Mouse (Mus musculus) CD4-positive, CD25-positive, alpha-beta regulatory T cell, adult 4 months (primary cell): ENCODE measurements around the gene Atp6v0a4. TPM values are rescaled to one million over a fixed set of nuclear protein-coding genes. Genes with fewer than 3 reads are reported as not detected.
A peak's percentile ranks its signal among the peaks of the same experiment; 100 is the strongest.

ENCODE experiments used
- ATAC-seq: one replicate; pipeline ENCODE4 v1.8.0; 2017
- polyA plus RNA-seq, 2 experiments: library from polyadenylated mRNA; unstranded; fragments of 100-300 nt; shearing (Covaris generic); gene quantifications; one replicate each; pipeline ENCODE4 v1.2.1; 2017

Atp6v0a4 gene
- polyA plus RNA-seq: not detected

DNA sequence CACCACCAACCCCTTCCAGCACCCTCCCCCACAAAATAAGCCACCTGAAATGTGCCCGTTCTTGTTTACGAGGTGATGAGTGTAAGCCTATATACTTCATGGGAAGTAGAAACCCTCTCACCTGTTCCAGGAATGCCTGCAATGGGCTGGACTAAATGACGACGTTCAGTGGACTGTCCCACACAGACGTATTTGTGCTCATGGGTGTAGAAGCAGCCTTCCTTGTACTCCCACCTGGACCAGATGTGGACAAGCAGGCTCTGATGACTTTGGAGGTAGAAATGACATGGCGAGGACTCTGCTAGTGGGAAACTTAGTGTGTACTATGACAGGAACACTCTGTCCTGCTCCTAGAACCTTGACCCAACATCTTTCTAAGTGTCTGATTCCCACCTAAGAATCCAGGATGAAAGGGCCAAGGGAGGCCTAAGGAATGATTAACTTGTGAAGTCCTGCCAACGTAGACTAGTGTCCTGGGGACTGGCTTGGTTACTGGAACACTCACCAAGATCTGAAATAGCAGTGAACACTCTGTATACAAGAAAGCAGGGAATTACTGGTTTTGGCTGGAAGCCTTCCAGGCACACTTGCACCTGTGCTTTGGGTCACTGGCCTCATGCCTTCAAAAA is at the start of gene Atp6v0a4:
Gene Atp6v0a4 (minus strand): TSS at position 380 of the 629 bp plus-strand sequence.
- ATAC-seq: no peak

DNA sequence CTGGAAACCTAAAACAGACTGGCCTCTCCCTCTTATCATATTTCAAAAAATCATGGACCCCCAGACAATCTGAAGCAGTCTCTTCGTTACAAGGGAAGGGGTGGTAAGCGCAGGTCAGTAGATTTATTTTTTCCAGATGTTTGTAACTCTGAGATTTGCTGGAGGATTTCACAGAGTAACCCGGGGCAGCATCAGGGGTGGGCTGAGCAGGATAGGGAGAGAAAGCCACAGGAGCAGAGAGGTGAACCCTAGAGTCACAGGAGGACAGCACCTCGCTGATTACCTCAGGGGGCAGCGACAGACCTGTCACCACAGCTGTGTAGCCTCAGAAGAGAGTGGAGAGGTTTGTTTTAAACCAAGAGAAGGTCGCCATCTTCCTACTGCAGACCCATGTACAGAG is 41.0 kb upstream of the Atp6v0a4 start:
- ATAC-seq: no peak

DNA sequence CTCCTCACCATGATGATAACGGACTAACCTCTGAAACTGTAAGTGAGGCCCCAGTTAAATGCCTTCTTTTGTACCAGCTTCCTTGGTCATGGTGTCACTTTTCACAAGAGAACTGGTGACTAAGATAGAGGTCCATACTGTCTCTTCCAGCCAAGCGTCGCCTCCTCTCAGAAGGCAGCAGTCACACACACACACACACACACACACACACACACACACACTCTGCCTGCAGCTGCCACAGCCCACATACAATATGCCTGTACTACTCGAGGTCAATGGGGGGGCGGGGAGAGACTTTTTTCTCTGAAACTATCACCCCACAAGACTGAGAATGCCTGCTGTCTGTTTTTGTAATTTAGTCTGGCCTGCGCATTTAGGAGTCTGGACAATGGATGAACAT is 40.3 kb upstream of the Atp6v0a4 start:
- no peak for ATAC-seq

DNA sequence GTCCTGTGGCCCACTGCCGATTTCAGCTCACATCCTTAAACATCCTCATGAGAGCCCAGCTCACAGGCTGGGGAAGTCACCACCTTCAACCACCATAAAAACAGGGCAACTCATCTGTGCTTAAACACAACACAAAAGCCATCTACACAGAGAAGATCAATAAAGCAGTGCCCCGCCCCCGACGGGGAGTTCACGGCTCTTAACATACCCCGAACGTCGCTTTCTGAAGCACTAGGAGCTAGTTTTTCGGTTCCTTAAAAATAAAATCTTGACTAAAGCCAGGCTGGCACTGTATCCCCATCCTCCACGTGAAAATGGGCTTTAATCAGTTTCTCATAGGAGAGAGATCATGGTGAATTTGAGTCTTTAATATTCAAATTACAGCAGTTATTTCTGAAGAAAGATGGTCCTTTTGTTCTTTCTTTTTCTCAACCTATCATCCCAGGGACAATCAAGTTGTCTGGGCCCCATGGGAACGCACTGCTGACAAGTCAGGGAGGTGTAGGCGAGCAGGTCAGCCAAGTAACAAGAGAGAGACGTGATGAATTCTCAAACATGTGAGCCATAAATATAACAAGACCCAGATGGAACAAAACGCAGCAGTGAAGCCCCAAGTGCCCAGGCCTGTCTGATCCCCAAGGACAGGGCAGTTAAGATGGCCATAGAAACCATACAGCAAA is 38.6 kb upstream of the Atp6v0a4 start:
- no peak for ATAC-seq

DNA sequence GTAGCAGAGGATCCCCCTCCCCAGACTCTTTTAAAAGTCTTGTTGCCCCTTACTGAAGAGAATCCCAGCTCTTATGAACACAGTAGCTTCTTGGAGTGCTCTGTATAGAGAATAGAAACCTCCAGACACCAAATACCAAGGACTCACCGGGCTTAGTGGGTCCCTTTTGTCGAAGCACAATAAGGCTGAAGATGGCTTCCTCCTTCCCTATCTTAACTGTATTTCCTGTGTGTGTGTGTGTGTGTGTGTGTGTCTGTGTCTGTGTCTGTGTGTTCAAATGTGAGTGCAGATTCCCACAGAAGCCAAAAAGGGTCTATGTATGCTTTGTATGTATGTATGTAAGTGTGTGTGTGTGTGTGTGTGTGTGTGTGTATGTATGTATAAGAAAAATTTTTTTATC is 36.2 kb upstream of the Atp6v0a4 start:
- ATAC-seq: peak; percentile 34

DNA sequence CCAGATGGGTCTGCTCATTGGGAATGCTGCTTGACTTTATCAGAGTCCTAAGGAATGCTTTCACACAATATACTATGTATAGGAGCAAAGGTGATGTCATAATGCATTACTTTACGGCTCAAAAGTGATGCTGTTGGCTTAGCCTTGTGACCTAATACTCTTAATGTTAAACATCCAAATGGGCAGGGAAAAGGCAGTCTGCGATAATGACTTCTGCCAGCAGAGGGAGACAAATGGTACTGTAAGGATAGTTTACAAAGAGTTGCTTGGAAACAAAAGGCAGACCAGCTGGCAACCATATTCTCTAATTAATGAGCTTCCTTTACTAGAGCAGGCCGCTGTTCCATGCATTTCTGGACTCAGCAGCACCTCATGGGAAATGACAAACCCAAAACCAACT is 35.7 kb upstream of the Atp6v0a4 start:
- ATAC-seq: peak; percentile 74

DNA sequence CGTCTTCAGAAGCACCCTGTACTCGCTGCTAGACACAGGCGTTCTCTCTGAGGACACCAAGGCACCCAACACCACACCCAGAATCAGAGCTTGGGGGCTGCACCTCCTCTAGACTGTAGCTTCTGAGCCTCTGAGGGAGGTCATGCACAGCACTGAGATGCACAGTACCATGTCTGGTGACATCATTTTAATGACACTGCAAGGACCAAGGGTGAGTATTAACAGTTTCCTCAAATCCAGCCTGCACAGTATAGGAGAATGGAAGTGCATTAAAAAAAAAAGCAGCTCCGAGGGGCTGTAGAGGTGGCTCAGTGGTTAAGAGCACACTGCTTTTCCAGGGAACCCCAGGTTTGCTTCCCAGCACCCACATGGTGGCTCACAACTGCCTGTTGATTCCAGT is 35.2 kb upstream of the Atp6v0a4 start:
- ATAC-seq: no peak

DNA sequence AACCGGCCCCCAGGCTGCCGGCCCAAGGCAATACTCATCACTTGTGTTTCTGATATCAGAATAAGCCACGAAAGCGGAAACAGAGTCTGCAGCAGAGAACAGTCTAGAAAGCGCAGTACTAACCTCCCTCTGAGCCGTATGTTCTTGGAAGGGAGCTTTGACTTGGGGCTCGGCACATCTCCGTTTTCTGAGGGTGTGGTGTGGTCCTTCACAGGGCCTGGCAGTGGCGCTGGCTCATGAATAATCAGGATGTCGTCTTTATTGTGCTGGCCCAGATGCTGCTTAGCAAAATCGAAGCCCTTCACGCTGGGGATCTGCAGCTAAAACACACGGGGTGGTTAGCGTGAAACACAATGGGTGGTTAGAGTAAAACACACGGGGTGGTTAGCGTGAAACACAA is 33.5 kb upstream of the Atp6v0a4 start:
- no peak for ATAC-seq

DNA sequence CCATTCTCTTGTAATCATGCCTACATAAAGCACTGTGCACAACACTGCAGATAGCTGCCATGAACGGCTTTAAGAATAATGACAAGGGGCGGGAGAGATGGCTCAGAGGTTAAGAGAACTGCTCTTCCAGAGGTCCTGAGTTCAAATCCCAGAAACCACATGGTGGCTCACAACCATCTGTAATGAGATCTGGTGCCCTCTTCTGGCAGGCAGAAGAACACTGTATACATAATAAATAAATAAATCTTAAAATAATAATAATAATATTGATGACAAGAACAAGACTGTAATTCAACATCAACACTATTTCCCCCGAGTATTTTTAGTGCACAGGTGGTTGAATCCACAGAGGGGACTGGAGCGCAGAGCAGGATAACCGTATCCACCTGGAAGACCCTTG is 31.8 kb upstream of the Atp6v0a4 start:
- ATAC-seq: no peak

DNA sequence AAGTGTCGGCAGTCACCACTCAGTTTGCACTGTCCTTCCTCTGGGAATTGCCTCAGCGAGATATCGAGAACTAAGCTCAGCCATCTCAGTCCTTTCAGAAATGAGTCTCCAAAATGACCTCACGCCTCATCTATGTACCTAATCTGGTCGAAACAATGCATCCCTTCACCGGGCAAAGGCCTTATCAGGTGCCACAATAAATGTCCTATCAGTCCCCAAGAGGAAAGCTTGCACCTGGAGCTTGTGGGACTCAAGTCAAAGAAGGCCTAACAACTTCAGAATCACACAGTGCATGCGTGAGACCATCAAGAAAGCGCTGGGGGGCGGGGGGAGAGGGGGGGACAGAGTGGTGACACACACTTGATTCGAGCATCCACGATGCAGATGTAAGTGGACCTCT is 27.9 kb upstream of the Atp6v0a4 start:
- ATAC-seq: no peak

DNA sequence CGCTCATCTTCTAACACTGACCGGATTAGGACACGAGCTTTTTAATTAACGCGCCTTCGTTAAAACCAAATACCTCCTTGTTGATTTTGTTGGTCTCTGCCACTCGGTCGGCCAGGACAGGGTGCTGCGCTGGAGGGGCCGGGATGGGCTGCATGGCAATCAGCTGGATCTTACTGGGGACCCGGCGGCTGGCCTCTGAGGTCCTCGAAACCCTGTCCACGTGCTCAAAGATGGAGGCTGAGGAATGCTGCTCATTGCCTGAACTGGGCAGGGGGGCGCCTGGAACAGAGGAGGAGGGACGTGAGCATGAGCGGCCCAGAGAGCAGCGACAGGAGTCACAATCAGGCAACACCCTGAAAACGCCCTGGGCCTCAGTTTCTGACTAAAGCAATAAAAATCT is 25.1 kb upstream of the Atp6v0a4 start:
- ATAC-seq: no peak

DNA sequence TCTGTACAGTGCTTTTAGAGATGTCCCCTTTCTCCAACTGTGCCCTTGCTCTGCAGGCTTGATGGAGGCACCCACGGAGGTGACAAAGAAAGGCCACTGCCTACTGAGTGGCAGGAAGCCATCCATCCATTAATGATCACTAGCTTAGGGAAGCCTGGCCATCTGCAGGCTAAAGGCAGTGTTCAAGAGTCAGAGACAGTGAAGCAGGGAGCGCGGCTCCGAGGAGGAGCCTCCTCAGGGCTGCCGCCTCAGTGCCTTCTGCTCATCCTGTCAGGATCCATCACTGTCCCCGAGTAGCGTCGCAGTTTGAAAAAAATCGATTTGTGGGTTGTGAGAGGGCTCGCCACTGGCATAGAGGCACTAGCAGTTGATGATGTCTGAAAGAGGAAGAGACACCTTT is 24.2 kb upstream of the Atp6v0a4 start:
- no peak for ATAC-seq

DNA sequence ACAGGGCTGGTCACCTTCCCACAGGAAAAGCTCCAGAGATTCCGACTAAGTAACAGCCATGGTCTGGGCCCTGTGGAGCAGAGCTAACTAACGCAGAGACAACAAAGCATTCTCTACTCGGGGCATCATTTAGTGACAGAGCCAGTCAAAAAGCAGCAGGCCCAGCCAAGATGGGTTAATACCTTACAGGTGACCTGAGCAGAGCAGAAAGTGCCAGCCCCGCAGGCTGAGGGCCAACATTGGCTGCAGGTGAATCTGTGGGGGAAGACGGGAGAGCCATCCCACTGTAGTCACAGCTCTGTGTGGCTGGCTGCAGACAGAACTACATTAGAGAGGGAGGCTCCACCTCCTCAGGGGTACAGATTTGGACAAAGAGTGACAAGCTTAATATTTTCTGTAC is 22.9 kb upstream of the Atp6v0a4 start:
- no peak for ATAC-seq

DNA sequence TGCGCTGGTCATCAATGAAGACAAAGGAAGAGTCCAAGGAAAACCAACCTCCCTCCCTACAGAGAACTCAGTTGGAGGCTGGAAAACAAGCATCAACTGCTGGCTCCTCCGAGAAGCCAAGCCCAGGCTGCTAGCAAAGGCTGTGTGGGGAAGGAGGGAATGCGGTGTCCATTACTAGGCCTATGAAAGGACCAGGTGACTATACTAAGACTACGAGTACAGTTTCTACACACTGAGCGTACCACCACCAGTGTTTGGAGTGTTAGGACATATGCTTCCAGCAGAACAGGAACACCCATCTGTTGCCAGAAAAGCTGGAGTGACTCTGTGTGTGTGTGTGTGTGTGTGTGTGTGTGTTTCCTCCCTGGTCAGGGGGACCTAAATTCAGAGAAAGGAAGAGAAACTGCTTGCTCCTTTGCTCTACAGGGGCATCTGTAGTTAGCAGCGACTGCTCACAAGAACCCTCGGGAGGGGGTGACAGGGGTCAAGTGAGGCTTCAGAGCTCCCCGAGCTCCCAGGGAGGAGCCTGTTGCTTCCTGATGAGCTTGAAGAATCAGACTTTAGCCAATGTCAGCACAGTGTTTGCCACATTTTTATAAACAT is 21.2 kb upstream of the Atp6v0a4 start:
- no peak for ATAC-seq

DNA sequence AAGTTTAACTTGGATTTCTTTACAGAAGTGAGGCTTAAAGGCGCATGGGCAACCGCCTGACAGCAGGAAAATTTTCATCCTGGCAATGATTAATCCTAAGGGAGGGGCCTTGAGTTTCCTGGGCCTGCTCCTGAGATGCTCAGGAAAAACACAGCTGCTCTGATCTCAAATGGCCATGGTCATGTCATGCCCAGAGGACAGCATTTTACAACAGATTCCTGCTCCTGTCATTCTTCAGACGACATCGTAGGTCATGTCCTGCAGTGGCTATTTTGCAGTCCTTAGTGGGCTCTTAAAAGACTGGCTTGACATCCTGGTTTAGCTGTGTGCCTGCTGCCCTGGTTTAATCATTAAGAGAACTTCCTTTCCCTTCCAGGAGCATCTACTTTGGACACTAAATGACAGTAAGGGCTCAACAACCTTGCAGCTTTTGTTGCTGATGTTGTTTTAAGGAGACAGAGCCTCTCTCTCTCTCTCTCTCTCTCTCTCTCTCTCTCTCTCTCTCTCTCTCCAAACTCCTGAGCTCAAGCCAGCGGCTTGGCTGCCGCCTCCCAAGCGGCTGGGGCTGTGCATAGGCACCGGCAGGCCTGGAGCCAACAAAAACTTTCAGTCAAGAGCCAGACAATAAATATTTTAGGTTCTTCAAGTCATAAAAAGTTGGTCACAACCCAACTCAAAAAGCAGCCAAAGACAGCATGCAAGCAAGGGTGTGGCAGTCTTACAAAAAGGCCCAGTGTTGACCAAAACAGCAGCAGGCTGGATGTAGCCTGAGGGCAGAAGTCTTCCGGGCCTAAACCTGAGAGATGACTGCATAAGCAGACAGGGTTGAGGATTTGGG is 20.0 kb upstream of the Atp6v0a4 start:
- no peak for ATAC-seq

DNA sequence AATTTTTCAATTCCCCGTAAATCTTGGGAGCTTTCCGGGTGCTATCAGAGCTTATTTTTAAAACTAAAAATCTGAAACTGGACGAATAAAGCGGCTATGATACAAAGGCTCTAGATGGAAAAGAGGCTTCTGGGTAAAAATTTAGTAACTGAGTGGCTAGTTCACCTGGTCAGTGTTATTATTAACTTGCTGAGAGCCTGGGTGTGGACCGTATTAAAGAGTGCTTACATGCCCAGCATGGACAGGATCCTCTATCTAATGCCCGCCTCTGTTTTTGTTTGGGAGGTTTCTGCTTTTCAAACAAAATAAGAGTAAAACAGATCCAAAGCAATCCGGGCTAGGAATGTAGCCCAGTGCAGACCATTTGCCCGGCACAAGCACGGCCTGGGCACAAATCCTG is 16.0 kb upstream of the Atp6v0a4 start:
- ATAC-seq: no peak

DNA sequence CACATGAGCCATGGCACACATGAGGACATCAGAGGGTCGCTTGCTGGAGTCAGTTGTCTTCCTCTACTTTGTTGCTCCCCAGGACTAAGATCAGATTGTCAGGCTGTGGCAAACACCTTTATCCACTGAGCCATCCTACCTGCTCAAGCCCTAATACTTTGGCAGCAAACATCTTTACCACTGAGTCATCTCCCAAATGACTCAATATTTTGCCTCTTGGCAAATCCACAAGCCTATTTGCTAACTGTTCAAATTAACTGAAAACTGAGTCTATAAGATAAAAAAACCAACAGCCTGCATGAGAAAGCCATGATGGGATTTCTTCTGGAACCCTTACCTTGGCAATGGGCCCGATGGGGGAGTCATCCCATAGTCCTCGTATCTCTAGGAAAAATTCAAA is 14.7 kb upstream of the Atp6v0a4 start:
- ATAC-seq: no peak

DNA sequence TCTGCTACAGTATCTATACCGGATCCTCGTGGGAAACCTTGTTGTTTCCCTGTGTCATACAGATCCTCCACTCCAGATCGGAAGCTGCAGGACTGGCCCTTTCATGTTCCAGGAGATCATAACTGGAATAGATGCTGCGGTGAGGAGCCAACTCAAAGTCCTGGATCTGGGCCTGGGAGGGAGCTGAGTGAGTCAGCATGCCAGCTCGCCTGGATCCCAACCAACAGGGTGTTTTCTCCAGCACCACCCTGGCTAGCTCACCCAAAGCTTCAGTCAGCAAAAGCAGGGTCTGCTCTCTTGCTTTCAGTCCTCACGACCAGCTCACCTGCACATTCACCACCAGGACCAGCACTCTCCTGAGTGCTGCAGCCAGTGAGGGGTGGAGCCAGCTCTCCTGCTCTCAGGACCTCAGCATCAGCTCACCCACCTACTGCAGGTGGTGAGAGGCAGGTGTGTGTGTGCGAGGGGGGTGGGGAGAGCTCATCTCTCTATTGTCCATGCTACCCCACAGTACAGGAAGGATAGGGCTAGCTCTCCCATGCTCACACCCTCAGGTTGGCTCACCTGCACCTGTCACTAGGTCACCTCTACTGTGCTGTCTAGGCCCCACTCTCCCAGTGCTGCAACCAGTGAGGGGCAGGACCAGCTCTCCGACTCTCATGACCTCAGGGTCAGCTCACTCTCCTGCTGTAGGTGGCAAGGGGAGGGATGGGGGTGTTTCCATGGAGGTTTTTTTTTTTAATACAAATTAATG is 10.6 kb upstream of the Atp6v0a4 start:
- no peak for ATAC-seq

DNA sequence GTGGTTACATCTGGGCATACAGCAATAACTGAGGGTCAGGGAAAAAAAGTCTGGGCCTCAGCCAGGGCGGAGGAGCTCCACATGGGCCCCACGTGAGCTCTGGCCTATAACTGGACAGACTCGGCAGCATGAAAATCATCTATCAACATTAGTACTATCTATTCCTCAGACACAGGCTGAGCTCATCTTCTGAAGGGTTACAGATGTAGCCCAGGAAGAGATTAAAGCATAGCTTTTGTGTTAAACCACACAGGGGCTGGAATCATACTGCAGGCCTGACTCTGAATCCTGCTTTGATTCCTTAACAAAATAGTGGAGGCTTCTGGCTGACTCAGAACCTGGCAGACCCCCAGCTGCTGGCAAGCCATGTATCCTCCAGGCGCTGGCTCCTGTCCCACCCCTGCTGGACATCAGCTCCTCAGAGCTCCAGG is 7.4 kb upstream of the Atp6v0a4 start:
- ATAC-seq: no peak

DNA sequence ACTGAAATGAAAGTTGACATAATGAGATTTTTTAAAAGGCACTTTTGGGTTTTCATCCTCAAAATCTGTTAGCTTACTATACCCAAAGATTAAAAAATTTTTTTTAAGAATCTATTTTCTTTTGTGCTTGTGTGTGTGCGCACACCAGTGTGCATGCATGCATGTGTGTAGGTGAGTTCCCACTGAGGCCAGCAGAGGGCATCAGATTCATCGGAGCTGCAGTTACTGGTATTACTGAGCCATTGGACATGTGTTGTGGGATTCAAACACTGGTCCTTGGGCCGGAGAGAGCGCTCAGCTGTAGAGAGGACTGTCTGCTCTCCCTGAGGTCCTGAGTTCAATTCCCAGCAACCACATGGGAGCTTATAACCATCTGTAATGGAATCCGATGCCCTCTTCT is 5.5 kb upstream of the Atp6v0a4 start:
- no peak for ATAC-seq

DNA sequence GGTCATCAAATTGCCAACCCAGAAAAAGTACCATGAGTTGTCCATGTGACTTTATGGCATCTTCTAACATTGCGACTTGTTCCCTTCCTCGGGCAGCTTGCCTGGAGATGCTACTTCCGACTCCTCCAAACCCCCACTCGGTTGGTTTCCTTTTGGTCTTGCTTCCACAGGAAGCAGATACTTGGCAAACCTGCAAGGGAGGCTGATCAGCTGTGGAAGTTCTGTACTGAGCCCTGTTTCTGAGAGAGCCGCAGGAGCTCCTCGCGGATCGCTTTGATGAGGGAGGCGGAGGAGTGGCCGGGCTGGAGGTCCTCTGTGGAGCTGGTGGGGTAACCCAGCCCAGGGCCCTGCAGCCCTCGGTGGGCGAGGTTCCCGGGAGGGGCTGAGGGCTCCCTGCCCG is 3.7 kb upstream of the Atp6v0a4 start:
- no peak for ATAC-seq

DNA sequence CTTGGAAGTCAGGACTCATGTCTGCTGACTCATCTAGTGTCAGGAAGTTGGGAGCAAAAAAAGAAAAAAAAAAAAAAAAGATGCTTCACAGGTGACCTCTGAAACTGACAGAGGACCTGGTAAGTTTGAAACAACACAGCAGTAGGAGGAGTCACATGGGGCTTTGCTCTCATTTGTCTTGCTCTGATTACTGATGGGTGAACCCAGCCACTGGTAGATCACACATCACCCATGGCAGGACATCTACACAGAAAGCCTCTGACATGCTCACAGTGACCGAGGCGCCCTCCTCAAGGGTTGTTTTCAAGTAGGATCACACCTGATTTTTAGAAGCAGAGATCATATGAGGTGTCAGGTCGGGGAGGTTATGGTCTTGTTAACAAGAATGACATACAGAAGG is 1.1 kb upstream of the Atp6v0a4 start:
- ATAC-seq: no peak

DNA sequence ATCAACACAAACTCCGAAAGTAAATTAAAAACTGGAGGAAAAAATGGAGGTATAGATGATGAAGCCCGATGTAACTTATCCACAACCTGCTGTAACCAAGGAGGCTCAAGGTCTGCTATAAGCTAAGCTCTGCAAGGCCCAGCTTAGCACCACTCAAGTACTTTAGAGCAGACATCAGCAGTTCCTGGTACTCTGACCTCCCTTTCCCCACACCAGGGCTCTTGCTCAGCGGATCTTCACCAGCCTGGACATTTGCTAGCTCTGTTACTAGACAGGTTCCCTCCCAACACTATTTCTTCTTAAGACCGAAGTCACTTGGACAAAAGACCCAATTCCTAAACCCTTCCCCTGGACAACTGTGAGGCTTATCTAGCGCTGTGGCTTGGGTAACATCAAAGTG is 496 bp upstream of the Atp6v0a4 start:
- no peak for ATAC-seq
